Mouse (Mus musculus) stomach, postnatal 0 days (tissue): ENCODE measurements at regions not wholly inside any gene's neighbourhood (a gene's known extent, or its start where the extent isn't known, plus 50 kb on each side); places are given as distances from the start of the nearest gene placed in this dataset.

Experiments used
- CTCF ChIP-seq: IDR thresholded peaks from 2 replicates; pipeline ENCODE4 v1.5.1; 2016; ENCODE audit warnings: antibody characterized with exemption, low read depth, mild to moderate bottlenecking, moderate library complexity
- EP300 ChIP-seq: optimal IDR thresholded peaks from 2 replicates; pipeline ENCODE3; 2016; ENCODE audit warnings: antibody characterized with exemption

GRCm38 (mm10) chr4:125882531-125882930 lies 141.8 kb upstream of the Csf3r start:
- no peak for TF ChIP-seq CTCF
- no peak for TF ChIP-seq EP300
